Mouse (Mus musculus): Measurements from ENCODE around the gene Klhl3. TPM values are rescaled to one million over a fixed set of nuclear protein-coding genes. Genes with fewer than 3 reads are reported as not detected.

The Klhl3 gene
- polyA plus RNA-seq (2015; fragmentation: Illumina TruSeq; extraction: RNeasy Lipid Tissue Mini Kit (QIAGEN cat#74804); ENCODE audit: low read depth, low replicate concordance), result 17.8 TPM

GRCm38 (mm10) chr13:58113061-58113900, at the start of gene Klhl3:
Gene Klhl3, minus strand, starts transcription at chr13:58113592.

GRCm38 (mm10) chr13:58157447-58158098, 44.2 kb upstream of the Klhl3 start, which contains the start of gene Idnk:
Gene Idnk, plus strand, starts transcription at chr13:58157649.

GRCm38 (mm10) chr13:58128396-58128767, 15.0 kb upstream of the Klhl3 start, which contains the start of gene Hnrnpa0:
Gene Hnrnpa0, minus strand, starts transcription at chr13:58128556.

Other genes starting within 250 kb of the Klhl3 start
- gene Spock1, start 205.3 kb downstream of the Klhl3 start, polyA plus RNA-seq (2015; fragmentation: Illumina TruSeq; extraction: RNeasy Lipid Tissue Mini Kit (QIAGEN cat#74804); ENCODE audit: low read depth, low replicate concordance), result 161 TPM
- 67.2 TPM for gene Hnrnpa0, start 15.0 kb upstream of the Klhl3 start, polyA plus RNA-seq (2015; fragmentation: Illumina TruSeq; extraction: RNeasy Lipid Tissue Mini Kit (QIAGEN cat#74804); ENCODE audit: low read depth, low replicate concordance)
- 34.8 TPM for gene Idnk, start 44.1 kb upstream of the Klhl3 start, polyA plus RNA-seq (2015; fragmentation: Illumina TruSeq; extraction: RNeasy Lipid Tissue Mini Kit (QIAGEN cat#74804); ENCODE audit: low read depth, low replicate concordance)
- gene Ubqln1, start 102.1 kb upstream of the Klhl3 start, polyA plus RNA-seq (2015; fragmentation: Illumina TruSeq; extraction: RNeasy Lipid Tissue Mini Kit (QIAGEN cat#74804); ENCODE audit: low read depth, low replicate concordance), result 135 TPM
- 30.4 TPM for gene Gkap1, start 162.1 kb upstream of the Klhl3 start, polyA plus RNA-seq (2015; fragmentation: Illumina TruSeq; extraction: RNeasy Lipid Tissue Mini Kit (QIAGEN cat#74804); ENCODE audit: low read depth, low replicate concordance)
- 2.1 TPM for gene Kif27, start 245.5 kb upstream of the Klhl3 start, polyA plus RNA-seq (2015; fragmentation: Illumina TruSeq; extraction: RNeasy Lipid Tissue Mini Kit (QIAGEN cat#74804); ENCODE audit: low read depth, low replicate concordance)